Mouse (Mus musculus): ENCODE data around the gene Kif23. TPM values are rescaled to one million over a fixed set of nuclear protein-coding genes. Genes with fewer than 3 reads are reported as not detected.

Gene Kif23
- polyA plus RNA-seq, 1 experiment: 90.6 TPM

GRCm38 (mm10) chr9:61906912-61907311 is 39.7 kb downstream of the Kif23 start:
- Histone ChIP-seq H3K4me1 (ENCODE audit: control insufficient read depth, insufficient read depth, low read length) (no peaks in the 10 kb centered on the region), H3K4me3 (replicated peaks; ENCODE audit: control insufficient read depth, low read depth, low read length) (no peak overlapping the region), H3K27ac (ENCODE audit: control insufficient read depth, insufficient read depth, low read depth, low read length, poor library complexity) (no peak overlapping the region)
- TF ChIP-seq POLR2A (IDR thresholded peaks at IDR 0.05; ENCODE audit: borderline replicate concordance, control insufficient read depth, low read depth, low read length) (no peak), CTCF (IDR thresholded peaks at IDR 0.05; ENCODE audit: control insufficient read depth, insufficient read depth, low read length) (peak; percentile 79)
- WGBS: 34% methylated on average over 10 of the region's 10 CpGs

- Histone ChIP-seq H3K4me3 (replicated peaks; ENCODE audit: control insufficient read depth, low read depth, low read length) (no peak overlapping the region), H3K4me1 (ENCODE audit: control insufficient read depth, insufficient read depth, low read length) (peaks cover 2% of the 10 kb centered on the region; the same call in 1 of the 2 replicates), H3K27ac (ENCODE audit: control insufficient read depth, insufficient read depth, low read depth, low read length, poor library complexity) (no peak overlapping the region)
- WGBS: 82% methylated on average over 5 of the region's 5 CpGs
- TF ChIP-seq CTCF (IDR thresholded peaks at IDR 0.05; ENCODE audit: control insufficient read depth, insufficient read depth, low read length): no peak
- TF ChIP-seq POLR2A (IDR thresholded peaks at IDR 0.05; ENCODE audit: borderline replicate concordance, control insufficient read depth, low read depth, low read length): no peak
These were observed 41.0 kb downstream of the Kif23 start for GRCm38 (mm10) chr9:61905576-61905975.

GRCm38 (mm10) chr9:61904201-61904600 is 42.4 kb downstream of the Kif23 start:
- TF ChIP-seq POLR2A (IDR thresholded peaks at IDR 0.05; ENCODE audit: borderline replicate concordance, control insufficient read depth, low read depth, low read length) (no peak), CTCF (IDR thresholded peaks at IDR 0.05; ENCODE audit: control insufficient read depth, insufficient read depth, low read length) (no peak)
- 88% methylated on average over 7 of the region's 7 CpGs for WGBS
- Histone ChIP-seq H3K4me1 (ENCODE audit: control insufficient read depth, insufficient read depth, low read length) (peaks cover 2% of the 10 kb centered on the region; the same call in 1 of the 2 replicates), H3K4me3 (replicated peaks; ENCODE audit: control insufficient read depth, low read depth, low read length) (no peak overlapping the region), H3K27ac (ENCODE audit: control insufficient read depth, insufficient read depth, low read depth, low read length, poor library complexity) (no peak overlapping the region)

- WGBS: 27% methylated on average over 9 of the region's 9 CpGs
- TF ChIP-seq CTCF (IDR thresholded peaks at IDR 0.05; ENCODE audit: control insufficient read depth, insufficient read depth, low read length) (no peak), POLR2A (IDR thresholded peaks at IDR 0.05; ENCODE audit: borderline replicate concordance, control insufficient read depth, low read depth, low read length) (no peak)
- no peak overlapping the region for H3K4me3 ChIP-seq (replicated peaks; ENCODE audit: control insufficient read depth, low read depth, low read length)
- H3K4me1 ChIP-seq (ENCODE audit: control insufficient read depth, insufficient read depth, low read length): peaks cover 2% of the 10 kb centered on the region; the same call in 1 of the 2 replicates
- H3K27ac ChIP-seq (ENCODE audit: control insufficient read depth, insufficient read depth, low read depth, low read length, poor library complexity): no peak overlapping the region
These were observed 44.1 kb downstream of the Kif23 start for GRCm38 (mm10) chr9:61902445-61902844.

GRCm38 (mm10) chr9:61901574-61901973 is 45.0 kb downstream of the Kif23 start:
- H3K27ac ChIP-seq (ENCODE audit: control insufficient read depth, insufficient read depth, low read depth, low read length, poor library complexity): no peak overlapping the region
- WGBS: 26% methylated on average over 4 of the region's 4 CpGs
- peaks cover 2% of the 10 kb centered on the region; the same call in 1 of the 2 replicates for H3K4me1 ChIP-seq (ENCODE audit: control insufficient read depth, insufficient read depth, low read length)
- no peak overlapping the region for H3K4me3 ChIP-seq (replicated peaks; ENCODE audit: control insufficient read depth, low read depth, low read length)
- no peak for TF ChIP-seq CTCF (IDR thresholded peaks at IDR 0.05; ENCODE audit: control insufficient read depth, insufficient read depth, low read length)
- TF ChIP-seq POLR2A (IDR thresholded peaks at IDR 0.05; ENCODE audit: borderline replicate concordance, control insufficient read depth, low read depth, low read length): no peak

- Histone ChIP-seq H3K27ac (ENCODE audit: control insufficient read depth, insufficient read depth, low read depth, low read length, poor library complexity) (no peak overlapping the region), H3K4me1 (ENCODE audit: control insufficient read depth, insufficient read depth, low read length) (peaks cover 2% of the 10 kb centered on the region; the same call in 1 of the 2 replicates), H3K4me3 (replicated peaks; ENCODE audit: control insufficient read depth, low read depth, low read length) (no peak overlapping the region)
- TF ChIP-seq POLR2A (IDR thresholded peaks at IDR 0.05; ENCODE audit: borderline replicate concordance, control insufficient read depth, low read depth, low read length): no peak
- peak; percentile 79 for TF ChIP-seq CTCF (IDR thresholded peaks at IDR 0.05; ENCODE audit: control insufficient read depth, insufficient read depth, low read length)
- 18% methylated on average over 16 of the region's 16 CpGs for WGBS
These were observed 46.8 kb downstream of the Kif23 start for GRCm38 (mm10) chr9:61899804-61900203.

GRCm38 (mm10) chr9:61898401-61898800 is 48.2 kb downstream of the Kif23 start:
- 3% methylated on average over 8 of the region's 8 CpGs for WGBS
- Histone ChIP-seq H3K4me3 (replicated peaks; ENCODE audit: control insufficient read depth, low read depth, low read length) (no peak overlapping the region), H3K27ac (ENCODE audit: control insufficient read depth, insufficient read depth, low read depth, low read length, poor library complexity) (no peak overlapping the region), H3K4me1 (ENCODE audit: control insufficient read depth, insufficient read depth, low read length) (peaks cover 2% of the 10 kb centered on the region; the same call in 1 of the 2 replicates)
- TF ChIP-seq CTCF (IDR thresholded peaks at IDR 0.05; ENCODE audit: control insufficient read depth, insufficient read depth, low read length): peak; percentile 85
- TF ChIP-seq POLR2A (IDR thresholded peaks at IDR 0.05; ENCODE audit: borderline replicate concordance, control insufficient read depth, low read depth, low read length): no peak

- Histone ChIP-seq H3K4me3 (replicated peaks; ENCODE audit: control insufficient read depth, low read depth, low read length) (no peak overlapping the region), H3K4me1 (ENCODE audit: control insufficient read depth, insufficient read depth, low read length) (no peaks in the 10 kb centered on the region), H3K27ac (ENCODE audit: control insufficient read depth, insufficient read depth, low read depth, low read length, poor library complexity) (no peak overlapping the region)
- WGBS: 67% methylated on average over 8 of the region's 8 CpGs
- TF ChIP-seq POLR2A (IDR thresholded peaks at IDR 0.05; ENCODE audit: borderline replicate concordance, control insufficient read depth, low read depth, low read length): no peak
- TF ChIP-seq CTCF (IDR thresholded peaks at IDR 0.05; ENCODE audit: control insufficient read depth, insufficient read depth, low read length): no peak
These were observed 51.6 kb downstream of the Kif23 start for GRCm38 (mm10) chr9:61895014-61895413.

- WGBS: 78% methylated on average over 8 of the region's 8 CpGs
- TF ChIP-seq POLR2A (IDR thresholded peaks at IDR 0.05; ENCODE audit: borderline replicate concordance, control insufficient read depth, low read depth, low read length) (no peak), CTCF (IDR thresholded peaks at IDR 0.05; ENCODE audit: control insufficient read depth, insufficient read depth, low read length) (no peak)
- no peak overlapping the region for H3K27ac ChIP-seq (ENCODE audit: control insufficient read depth, insufficient read depth, low read depth, low read length, poor library complexity)
These were observed 56.7 kb downstream of the Kif23 start for GRCm38 (mm10) chr9:61889855-61890254.

More at GRCm38 (mm10) chr9:61889855-61890254, 56.7 kb downstream of the Kif23 start:
- no peak overlapping the region for H3K4me3 ChIP-seq (replicated peaks; ENCODE audit: control insufficient read depth, low read depth, low read length)
- no peaks in the 10 kb centered on the region for H3K4me1 ChIP-seq (ENCODE audit: control insufficient read depth, insufficient read depth, low read length)

Measured in bone marrow, adult 2 months (tissue).